Mouse (Mus musculus): Measurements from ENCODE around the gene Podn. TPM values are rescaled to one million over a fixed set of nuclear protein-coding genes. Genes with fewer than 3 reads are reported as not detected.
A peak's percentile ranks its signal among the peaks of the same experiment; 100 is the strongest.
"Not testable (repeated sequence)": the region's sequence is repeated elsewhere in the genome, so short reads cannot be mapped to it uniquely, and the experiment has no call there.

Podn gene
- total RNA-seq (2021), result 10 to 100 TPM; 12.1 to 24.1 TPM

DNA sequence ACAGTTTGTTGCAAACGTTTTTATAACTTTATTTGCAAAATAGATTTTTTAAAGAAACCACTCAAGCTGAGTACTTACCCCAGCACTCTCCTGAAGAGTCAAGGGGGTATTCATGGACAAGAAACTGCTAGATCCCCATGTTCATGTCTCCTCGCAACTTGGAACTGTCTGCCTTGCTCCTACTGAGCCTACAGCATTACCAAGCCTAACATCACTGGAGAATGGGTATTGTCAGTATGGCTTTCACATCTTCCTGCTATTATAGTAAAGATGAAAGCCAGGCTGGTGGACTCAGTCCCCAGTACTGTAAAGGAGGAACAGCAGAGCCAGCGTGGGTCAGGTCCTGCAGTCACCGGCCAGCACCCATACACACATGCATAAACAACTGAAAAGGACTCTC, at the start of gene Podn:
Gene Podn, minus strand, starts transcription at position 101 of the 400 bp plus-strand sequence.
- intact Hi-C loops (cut with DNase I), result no loop called here

GRCm38 (mm10) chr4:108145554-108145953, 49.3 kb upstream of the Podn start:
- DNase-seq; intact Hi-C loops (cut with DNase I): not testable (repeated sequence)

More for the DNA sequence above, at the start of gene Podn:
- DNase-seq, result no peak

DNA sequence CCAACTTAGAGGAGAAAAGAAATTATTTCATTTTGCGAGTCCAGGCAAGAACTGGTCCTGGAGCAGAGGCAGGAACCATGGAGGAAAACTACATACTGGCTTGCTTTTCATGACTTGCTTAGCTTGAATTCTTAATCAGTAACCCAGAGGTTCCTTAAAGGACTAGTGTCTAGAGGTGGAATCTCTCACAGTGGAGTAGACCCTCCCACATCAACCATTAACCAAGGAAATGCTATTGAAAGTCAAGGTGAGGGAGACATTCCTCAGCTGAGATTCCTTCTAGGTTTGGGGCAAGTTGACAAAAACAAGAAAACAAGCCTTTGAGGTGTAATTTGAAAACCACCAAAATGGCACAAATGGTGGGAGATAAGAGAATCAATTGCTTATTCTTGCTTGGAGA, 48.6 kb upstream of the Podn start, which contains the start of gene Scp2:
Gene Scp2, minus strand, starts transcription at position 119 of the 400 bp plus-strand sequence.
- intact Hi-C loops (cut with DNase I), result no loop called here
- DNase-seq, result no peak

DNA sequence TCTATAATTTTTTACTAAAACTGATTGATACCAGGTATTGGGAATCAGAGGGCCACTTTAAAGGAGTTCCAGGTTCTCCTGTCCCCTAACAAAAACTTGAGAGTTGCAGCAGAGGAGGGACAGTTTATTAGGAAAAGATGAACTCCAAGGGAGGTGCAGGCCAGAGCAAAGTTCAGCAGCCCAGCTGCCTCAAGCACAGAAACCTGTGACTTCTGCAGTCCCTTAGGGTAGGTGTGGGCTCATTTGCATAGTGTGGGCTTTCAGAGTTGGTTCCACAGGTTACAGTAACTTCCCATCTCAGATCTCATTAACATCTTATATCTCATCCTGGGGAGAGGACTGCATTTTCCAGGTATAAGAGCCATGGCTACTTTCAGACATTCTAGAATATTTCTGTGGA, 47.5 kb upstream of the Podn start:
- intact Hi-C loops (cut with DNase I), result no loop called here

DNA sequence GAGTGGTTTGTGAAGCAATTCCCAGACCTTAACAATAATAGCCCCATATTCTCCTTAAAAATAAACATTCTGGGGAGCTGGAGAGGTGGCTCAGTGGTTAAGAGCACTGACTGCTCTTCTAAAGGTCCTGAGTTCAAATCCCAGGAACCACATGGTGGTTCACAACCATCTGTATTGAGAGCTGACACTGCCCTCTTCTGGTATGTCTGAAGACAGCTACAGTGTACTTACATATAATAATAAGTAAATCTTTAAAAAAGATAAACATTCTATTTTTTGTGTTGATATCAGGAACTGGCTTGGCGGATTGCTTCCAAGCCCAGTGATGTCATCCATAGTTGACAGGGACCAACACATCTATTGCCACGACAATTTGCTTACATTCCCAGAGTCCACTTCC, 46.9 kb upstream of the Podn start:
- DNase-seq; intact Hi-C loops (cut with DNase I): not testable (repeated sequence)

More for the DNA sequence above, 47.5 kb upstream of the Podn start:
- DNase-seq, result no peak

DNA sequence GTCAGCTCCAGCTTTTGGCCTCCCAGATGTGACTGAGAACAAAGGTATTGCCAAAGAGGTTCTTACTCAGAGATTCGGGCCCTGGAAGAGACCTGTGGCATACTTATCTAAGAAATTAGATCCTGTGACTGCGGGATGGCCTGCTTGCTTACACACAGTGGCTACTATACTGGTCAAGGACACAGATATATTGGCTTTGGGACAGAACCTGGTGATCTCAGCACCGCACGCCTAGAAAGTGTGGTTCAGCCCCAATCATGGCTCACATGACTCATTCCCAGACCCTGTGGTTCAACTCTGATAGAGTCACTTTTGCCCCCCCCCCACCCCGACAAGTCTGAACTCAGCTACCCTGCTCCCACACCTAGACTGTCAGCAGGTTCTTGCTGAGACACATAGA, 40.7 kb upstream of the Podn start:
- no peak for DNase-seq
- intact Hi-C loops (cut with DNase I), result no loop called here

DNA sequence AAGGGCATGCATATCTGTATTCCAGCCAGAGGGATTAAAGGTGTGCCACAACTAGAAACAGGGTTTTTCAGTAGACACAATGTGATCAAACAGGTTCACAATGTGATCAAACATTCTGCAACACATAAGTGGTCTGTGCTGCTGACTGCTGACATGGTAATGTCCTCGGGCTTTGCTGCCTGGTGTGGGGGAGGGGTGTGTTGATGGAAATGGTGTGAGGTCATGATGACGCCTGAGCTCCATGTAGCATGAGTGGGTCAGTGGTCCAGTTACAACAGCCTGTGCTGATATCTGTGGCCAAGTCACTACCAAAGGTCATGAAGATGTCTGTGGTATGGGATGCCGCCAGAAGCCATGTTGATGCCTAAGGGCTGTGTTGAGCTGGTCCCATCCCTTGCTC, 34.2 kb upstream of the Podn start:
- DNase-seq, result no peak
- intact Hi-C loops (cut with DNase I), result no loop called here

DNA sequence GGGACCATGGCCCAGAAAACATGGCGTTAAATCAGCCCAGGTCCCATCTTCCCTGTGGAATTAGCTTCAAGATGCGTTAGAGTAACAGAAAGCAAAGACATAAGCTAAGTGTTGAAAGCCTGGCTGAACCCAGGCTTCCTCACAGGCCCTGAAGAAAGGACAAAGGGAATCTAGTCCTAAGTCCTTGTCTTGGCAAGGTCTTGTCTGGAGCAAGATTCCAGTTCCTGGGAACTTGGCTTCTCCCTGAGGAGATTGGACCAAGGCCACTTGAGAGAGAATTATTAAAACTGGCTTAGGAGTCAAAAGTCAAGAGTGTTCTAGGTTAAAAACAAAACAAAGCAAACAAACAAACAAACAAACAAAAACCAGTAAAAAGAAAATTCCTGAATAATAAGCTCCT, 32.1 kb upstream of the Podn start:
- peak in 1 of 2 experiments; percentile 8 for DNase-seq
- intact Hi-C loops (cut with DNase I), result no loop called here

- intact Hi-C loops (cut with DNase I), result no loop called here
Measured at GRCm38 (mm10) chr4:108127516-108127915, 31.3 kb upstream of the Podn start.

GRCm38 (mm10) chr4:108126260-108126659, 30.0 kb upstream of the Podn start:
- intact Hi-C loops (cut with DNase I), result no loop called here
- no peak for DNase-seq

More at GRCm38 (mm10) chr4:108127516-108127915, 31.3 kb upstream of the Podn start:
- DNase-seq, result no peak

- intact Hi-C loops (cut with DNase I), result no loop called here
- DNase-seq, result no peak
Measured at GRCm38 (mm10) chr4:108124104-108124503, 27.9 kb upstream of the Podn start.

GRCm38 (mm10) chr4:108117924-108118876, 22.0 kb upstream of the Podn start:
- DNase-seq, result peak; percentile 95 to 96
- intact Hi-C loops (cut with DNase I), result loop anchor here (5.0 kb wide), 2 partner anchors 46 to 176 kb away; no protein-coding TSS in a partner anchor

DNA sequence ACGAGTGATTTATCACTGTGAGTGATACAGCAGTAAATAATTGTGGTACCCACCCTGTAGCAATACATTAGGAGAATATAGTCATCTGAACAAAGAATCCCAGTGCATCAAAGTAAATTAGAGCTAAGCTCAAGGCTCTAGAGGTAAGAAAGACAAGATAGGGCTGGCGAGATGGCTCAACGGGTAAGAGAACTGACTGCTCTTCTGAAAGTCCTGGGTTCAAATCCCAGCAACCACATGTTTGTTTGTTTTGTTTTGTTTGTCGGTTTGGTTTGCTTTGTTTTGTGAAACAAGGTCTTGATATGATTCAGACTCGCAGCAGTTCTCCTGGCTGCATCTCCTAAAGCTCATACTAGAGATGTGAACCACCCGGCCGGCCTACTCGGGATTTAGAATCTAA, 21.2 kb upstream of the Podn start:
- peak; percentile 9 to 23 for DNase-seq
- intact Hi-C loops (cut with DNase I), result loop anchor here (5.0 kb wide), 2 partner anchors 45 to 175 kb away; no protein-coding TSS in a partner anchor

- intact Hi-C loops (cut with DNase I), result loop anchor here (5.0 kb wide), 2 partner anchors 44 to 174 kb away; no protein-coding TSS in a partner anchor
- no peak for DNase-seq
Measured at GRCm38 (mm10) chr4:108116466-108116865, 20.2 kb upstream of the Podn start.

- no peak for DNase-seq
- intact Hi-C loops (cut with DNase I), result no loop called here
Measured at GRCm38 (mm10) chr4:108110706-108111105, 14.5 kb upstream of the Podn start.

DNA sequence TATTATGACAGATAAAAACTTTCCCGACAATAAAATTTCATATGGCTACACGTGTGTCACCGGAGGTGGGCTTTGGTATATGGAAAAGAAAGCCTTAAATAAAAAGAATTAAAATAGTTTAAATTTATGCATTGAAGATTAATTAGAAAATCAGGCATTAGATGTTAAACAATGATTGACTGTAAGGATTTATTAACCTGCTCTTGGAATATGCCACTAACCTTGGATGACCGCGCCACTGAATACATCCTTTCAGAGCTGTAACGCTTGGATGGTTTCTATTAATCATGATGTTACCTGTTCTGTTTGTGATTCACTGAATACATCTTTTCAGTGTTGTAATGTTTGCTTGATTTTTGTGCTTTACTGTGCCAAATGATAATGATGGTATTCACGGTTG, 13.5 kb upstream of the Podn start:
- intact Hi-C loops (cut with DNase I), result no loop called here

DNA sequence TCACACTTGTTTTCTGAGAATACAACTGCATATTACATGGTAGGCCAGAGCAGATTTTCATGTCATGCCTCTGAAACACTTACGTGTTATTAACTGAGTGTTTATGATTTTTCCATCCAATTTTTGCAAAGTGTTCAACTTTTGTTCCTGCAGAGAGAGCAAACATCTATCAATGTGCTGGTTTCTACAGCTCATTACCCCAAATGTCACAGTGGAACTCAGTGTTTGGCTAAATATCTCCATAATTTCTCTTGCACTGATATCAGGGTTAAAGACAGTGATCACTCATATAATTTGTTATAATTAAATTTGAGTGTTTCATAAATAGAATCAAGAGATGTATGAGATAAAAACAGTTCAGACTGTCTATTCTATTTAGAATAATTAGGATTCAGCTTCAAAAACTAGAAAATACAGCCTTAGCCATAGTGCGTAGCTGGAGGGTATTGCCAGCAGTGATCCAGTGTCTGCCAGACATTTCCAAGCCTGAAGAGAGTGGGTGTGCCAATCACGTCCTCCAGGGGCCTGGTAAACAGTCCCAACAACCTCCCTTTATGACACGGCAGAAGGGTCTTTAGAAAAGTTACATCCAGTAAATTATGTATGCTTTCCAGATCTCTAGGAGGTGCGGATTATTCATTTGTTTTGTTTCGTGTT, 3.4 kb downstream of the Podn start:
- intact Hi-C loops (cut with DNase I), result no loop called here
- DNase-seq, result no peak

More for the DNA sequence above, 13.5 kb upstream of the Podn start:
- DNase-seq, result no peak

DNA sequence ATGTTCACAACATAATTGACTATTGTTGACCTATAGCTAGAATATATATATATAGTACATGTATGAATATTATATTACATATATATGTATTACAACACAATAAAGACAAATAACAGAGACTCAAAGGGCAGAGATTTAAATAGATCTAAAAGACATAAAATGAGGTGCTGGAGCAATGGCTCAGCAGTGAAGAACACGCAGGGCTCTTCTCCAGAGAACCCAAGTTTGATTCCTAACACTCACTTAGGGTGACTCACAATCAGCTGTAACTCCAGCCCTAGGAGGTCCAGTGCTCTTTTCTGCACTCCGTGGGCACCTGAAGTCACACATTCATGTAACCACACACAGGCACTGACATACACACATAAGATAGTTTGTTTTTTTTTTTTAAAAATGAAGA, 12.3 kb downstream of the Podn start:
- no peak for DNase-seq
- intact Hi-C loops (cut with DNase I), result no loop called here

DNA sequence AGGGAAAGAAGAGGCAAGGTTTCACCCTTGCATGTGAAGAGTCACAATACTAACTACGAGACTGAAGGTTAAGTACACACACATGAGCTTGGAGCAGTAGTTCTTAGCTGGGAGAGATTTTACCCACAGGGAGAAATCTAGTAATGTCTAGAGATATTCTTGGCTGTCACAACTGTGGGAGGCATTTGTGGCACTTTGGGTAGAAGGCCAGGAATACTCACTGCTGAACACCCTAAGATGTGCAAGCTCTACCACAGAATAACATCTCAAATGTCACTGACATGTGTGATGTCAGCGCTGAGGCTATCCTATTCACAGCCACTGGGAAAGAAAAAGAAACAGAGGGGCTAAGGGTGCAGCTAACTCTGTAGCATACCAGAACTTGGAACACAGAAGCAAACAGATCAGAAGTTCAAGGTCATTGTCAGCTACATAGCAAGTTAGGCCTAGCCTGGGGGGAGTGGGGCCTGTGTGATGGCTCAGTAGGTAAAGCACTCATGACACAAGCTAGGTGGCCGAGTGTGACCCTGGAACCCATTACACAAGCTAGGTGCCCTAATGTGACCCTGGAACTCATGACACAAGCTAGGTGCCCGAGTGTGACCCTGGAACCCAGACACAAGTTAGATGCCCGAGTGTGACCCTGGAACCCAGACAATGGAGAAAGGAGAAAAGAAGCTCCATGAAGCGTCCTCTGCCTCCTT, 13.1 kb downstream of the Podn start:
- intact Hi-C loops (cut with DNase I), result no loop called here
- DNase-seq, result no peak

DNA sequence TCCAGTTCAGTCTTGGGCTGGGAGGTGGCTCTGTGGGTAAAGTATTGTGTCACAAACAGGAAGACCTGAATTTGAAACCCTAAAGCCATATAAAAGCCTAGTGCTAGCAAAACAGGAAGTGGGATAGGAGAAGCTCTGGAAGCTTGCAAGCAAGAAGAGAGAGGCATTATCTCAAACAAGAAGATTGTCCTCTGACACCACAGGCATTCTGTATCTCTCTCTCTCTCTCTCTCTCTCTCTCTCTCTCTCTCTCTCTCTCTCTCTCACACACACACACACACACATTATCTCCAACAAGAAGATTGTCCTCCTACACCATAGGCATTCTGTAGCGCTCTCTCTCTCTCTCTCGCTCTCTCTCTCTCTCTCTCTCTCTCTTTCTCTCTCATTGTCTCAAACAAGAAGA, 13.8 kb downstream of the Podn start:
- intact Hi-C loops (cut with DNase I), result no loop called here
- DNase-seq, result no peak

DNA sequence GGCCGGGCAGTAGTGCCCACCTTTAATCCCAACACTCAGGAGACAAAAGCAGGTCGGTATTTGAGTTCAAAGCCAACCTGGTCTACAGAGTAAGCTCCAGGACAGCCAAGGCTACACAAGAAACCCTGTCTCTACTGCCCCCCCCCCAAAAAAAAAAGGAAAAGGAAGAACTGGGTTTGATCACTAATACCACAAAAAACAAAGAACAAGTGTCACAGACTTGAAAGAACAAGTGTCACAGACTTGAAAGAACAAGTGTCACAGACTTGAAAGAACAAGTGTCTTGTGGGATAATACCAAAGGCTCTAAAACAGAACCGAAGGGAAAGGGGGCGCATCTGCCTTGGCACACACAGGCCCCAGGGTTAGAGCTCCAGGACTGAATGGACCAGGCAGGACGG, 15.4 kb downstream of the Podn start:
- intact Hi-C loops (cut with DNase I), result no loop called here
- DNase-seq, result no peak

Data from heart, postnatal 10 days (tissue).